Mouse (Mus musculus): ENCODE measurements at regions not wholly inside any gene's neighbourhood (a gene's known extent, or its start where the extent isn't known, plus 50 kb on each side); places are given as distances from the start of the nearest gene placed in this dataset.
A peak's percentile ranks its signal among the peaks of the same experiment; 100 is the strongest.

- no peak for TF ChIP-seq POLR2AphosphoS5 (IDR thresholded peaks at IDR 0.05; ENCODE audit: insufficient replicate concordance, low read depth, low read length)
- no peak for TF ChIP-seq CTCF (IDR thresholded peaks at IDR 0.05; ENCODE audit: low read depth, low read length)
- no peak for TF ChIP-seq TAL1 (conservative IDR thresholded peaks at IDR 0.05; ENCODE audit: low read depth, low read length)
- TF ChIP-seq GATA1 (IDR thresholded peaks at IDR 0.05; ENCODE audit: borderline replicate concordance, low read length), result no peak
- TF ChIP-seq GATA2 (IDR thresholded peaks at IDR 0.05; ENCODE audit: borderline replicate concordance, low read depth, low read length), result no peak
- ATAC-seq (ENCODE audit: extremely low read depth, insufficient number of reproducible peaks, low FRiP score, poor library complexity, severe bottlenecking), result no peak
- Histone ChIP-seq H3K9me3 (replicated peaks) (peaks cover 43% of the 10 kb centered on the region), H3K4me3 (ENCODE audit: low read depth, low read length) (no peak overlapping the region), H3K4me1 (ENCODE audit: insufficient read depth, low read depth, low read length) (no peaks in the 10 kb centered on the region), H3K36me3 (replicated peaks) (no peaks in the 10 kb centered on the region), H3K27me3 (ENCODE audit: insufficient read depth, low read length) (no peaks in the 10 kb centered on the region)
- no peak for DNase-seq (ENCODE audit: low spot score)
Measured at GRCm38 (mm10) chr12:110009136-110009535, 269.7 kb upstream of the Dio3 start.

GRCm38 (mm10) chr12:110020541-110021470 is 258.1 kb upstream of the Dio3 start:
- Histone ChIP-seq H3K4me3 (ENCODE audit: low read depth, low read length) (no peak overlapping the region; the same call in 1 of the 2 replicates), H3K36me3 (replicated peaks) (no peaks in the 10 kb centered on the region), H3K9me3 (replicated peaks) (peaks cover 79% of the 10 kb centered on the region), H3K4me1 (ENCODE audit: insufficient read depth, low read depth, low read length) (no peaks in the 10 kb centered on the region), H3K27me3 (ENCODE audit: insufficient read depth, low read length) (no peaks in the 10 kb centered on the region)
- DNase-seq (ENCODE audit: low spot score) (no peak), ATAC-seq (ENCODE audit: extremely low read depth, insufficient number of reproducible peaks, low FRiP score, poor library complexity, severe bottlenecking) (no peak)
- no peak for TF ChIP-seq GATA2 (IDR thresholded peaks at IDR 0.05; ENCODE audit: borderline replicate concordance, low read depth, low read length)
- TF ChIP-seq GATA1 (IDR thresholded peaks at IDR 0.05; ENCODE audit: borderline replicate concordance, low read length), result no peak
- no peak for TF ChIP-seq TAL1 (conservative IDR thresholded peaks at IDR 0.05; ENCODE audit: low read depth, low read length)
- no peak for TF ChIP-seq CTCF (IDR thresholded peaks at IDR 0.05; ENCODE audit: low read depth, low read length)
- TF ChIP-seq POLR2AphosphoS5 (IDR thresholded peaks at IDR 0.05; ENCODE audit: insufficient replicate concordance, low read depth, low read length), result no peak

GRCm38 (mm10) chr12:110021690-110022089 is 257.2 kb upstream of the Dio3 start:
- ATAC-seq (ENCODE audit: extremely low read depth, insufficient number of reproducible peaks, low FRiP score, poor library complexity, severe bottlenecking) (no peak), DNase-seq (ENCODE audit: low spot score) (no peak)

GRCm38 (mm10) chr12:110022631-110023030 is 256.2 kb upstream of the Dio3 start:
- Histone ChIP-seq H3K36me3 (replicated peaks) (no peaks in the 10 kb centered on the region), H3K4me3 (ENCODE audit: low read depth, low read length) (no peak overlapping the region), H3K27me3 (ENCODE audit: insufficient read depth, low read length) (no peaks in the 10 kb centered on the region), H3K4me1 (ENCODE audit: insufficient read depth, low read depth, low read length) (no peaks in the 10 kb centered on the region), H3K9me3 (replicated peaks) (peaks cover 88% of the 10 kb centered on the region)
- DNase-seq (ENCODE audit: low spot score), result no peak
- no peak for ATAC-seq (ENCODE audit: extremely low read depth, insufficient number of reproducible peaks, low FRiP score, poor library complexity, severe bottlenecking)
- no peak for TF ChIP-seq POLR2AphosphoS5 (IDR thresholded peaks at IDR 0.05; ENCODE audit: insufficient replicate concordance, low read depth, low read length)
- no peak for TF ChIP-seq GATA2 (IDR thresholded peaks at IDR 0.05; ENCODE audit: borderline replicate concordance, low read depth, low read length)
- no peak for TF ChIP-seq CTCF (IDR thresholded peaks at IDR 0.05; ENCODE audit: low read depth, low read length)

More at GRCm38 (mm10) chr12:110021690-110022089, 257.2 kb upstream of the Dio3 start:
- no peak for TF ChIP-seq POLR2AphosphoS5 (IDR thresholded peaks at IDR 0.05; ENCODE audit: insufficient replicate concordance, low read depth, low read length)
- Histone ChIP-seq H3K9me3 (replicated peaks) (peaks cover 79% of the 10 kb centered on the region), H3K27me3 (ENCODE audit: insufficient read depth, low read length) (no peaks in the 10 kb centered on the region), H3K36me3 (replicated peaks) (no peaks in the 10 kb centered on the region), H3K4me1 (ENCODE audit: insufficient read depth, low read depth, low read length) (no peaks in the 10 kb centered on the region), H3K4me3 (ENCODE audit: low read depth, low read length) (no peak overlapping the region)

- Histone ChIP-seq H3K36me3 (replicated peaks) (no peaks in the 10 kb centered on the region), H3K4me1 (ENCODE audit: insufficient read depth, low read depth, low read length) (no peaks in the 10 kb centered on the region), H3K9me3 (replicated peaks) (peaks cover 90% of the 10 kb centered on the region), H3K27me3 (ENCODE audit: insufficient read depth, low read length) (no peaks in the 10 kb centered on the region), H3K4me3 (ENCODE audit: low read depth, low read length) (0 out of 2 replicates have a peak overlapping the region, but pooled peaks have one; percentile 10)
- no peak for ATAC-seq (ENCODE audit: extremely low read depth, insufficient number of reproducible peaks, low FRiP score, poor library complexity, severe bottlenecking)
- TF ChIP-seq POLR2AphosphoS5 (IDR thresholded peaks at IDR 0.05; ENCODE audit: insufficient replicate concordance, low read depth, low read length), result no peak
- TF ChIP-seq GATA1 (IDR thresholded peaks at IDR 0.05; ENCODE audit: borderline replicate concordance, low read length), result no peak
- no peak for TF ChIP-seq TAL1 (conservative IDR thresholded peaks at IDR 0.05; ENCODE audit: low read depth, low read length)
- TF ChIP-seq GATA2 (IDR thresholded peaks at IDR 0.05; ENCODE audit: borderline replicate concordance, low read depth, low read length), result no peak
- no peak for TF ChIP-seq CTCF (IDR thresholded peaks at IDR 0.05; ENCODE audit: low read depth, low read length)
- no peak for DNase-seq (ENCODE audit: low spot score)
Measured at GRCm38 (mm10) chr12:110023192-110024101, 255.4 kb upstream of the Dio3 start.

GRCm38 (mm10) chr12:110024295-110024694 is 254.6 kb upstream of the Dio3 start:
- DNase-seq (ENCODE audit: low spot score) (no peak), ATAC-seq (ENCODE audit: extremely low read depth, insufficient number of reproducible peaks, low FRiP score, poor library complexity, severe bottlenecking) (no peak)
- no peaks in the 10 kb centered on the region for H3K27me3 ChIP-seq (ENCODE audit: insufficient read depth, low read length)
- TF ChIP-seq POLR2AphosphoS5 (IDR thresholded peaks at IDR 0.05; ENCODE audit: insufficient replicate concordance, low read depth, low read length) (no peak), GATA1 (IDR thresholded peaks at IDR 0.05; ENCODE audit: borderline replicate concordance, low read length) (no peak), TAL1 (conservative IDR thresholded peaks at IDR 0.05; ENCODE audit: low read depth, low read length) (no peak), GATA2 (IDR thresholded peaks at IDR 0.05; ENCODE audit: borderline replicate concordance, low read depth, low read length) (no peak), CTCF (IDR thresholded peaks at IDR 0.05; ENCODE audit: low read depth, low read length) (no peak)
- no peak overlapping the region for H3K4me3 ChIP-seq (ENCODE audit: low read depth, low read length)
- H3K9me3 ChIP-seq (replicated peaks), result peaks cover 90% of the 10 kb centered on the region
- no peaks in the 10 kb centered on the region for H3K36me3 ChIP-seq (replicated peaks)
- no peaks in the 10 kb centered on the region for H3K4me1 ChIP-seq (ENCODE audit: insufficient read depth, low read depth, low read length)
